Mouse (Mus musculus): ENCODE results near the gene Tsnax. TPM values are rescaled to one million over a fixed set of nuclear protein-coding genes. Genes with fewer than 3 reads are reported as not detected.

Gene Tsnax
- polyA plus RNA-seq, 1 experiment from 2014 or later: 104 TPM

- no peak overlapping the region for H3K4me2 ChIP-seq (replicated peaks)
- no peaks in the 10 kb centered on the region; the same call in 1 of the 2 replicates for H3K9me3 ChIP-seq
Observed at GRCm38 (mm10) chr8:124995776-124996175, 17.0 kb upstream of the Tsnax start.

GRCm38 (mm10) chr8:125024085-125024484, 11.3 kb downstream of the Tsnax start:
- no peak for ATAC-seq
- H3K9ac ChIP-seq: no peak overlapping the region
- no peaks in the 10 kb centered on the region for H3K4me1 ChIP-seq (replicated peaks)
- peaks cover 32% of the 10 kb centered on the region for H3K36me3 ChIP-seq
- H3K4me3 ChIP-seq (replicated peaks): no peak overlapping the region
- H3K27ac ChIP-seq: no peak overlapping the region
- H3K9me3 ChIP-seq: no peaks in the 10 kb centered on the region
- H3K27me3 ChIP-seq (replicated peaks): no peaks in the 10 kb centered on the region
- no peak overlapping the region for H3K4me2 ChIP-seq (replicated peaks)
- WGBS: 80% methylated on average over 8 of the region's 8 CpGs

More at GRCm38 (mm10) chr8:124995776-124996175, 17.0 kb upstream of the Tsnax start:
- Histone ChIP-seq H3K9ac (no peak overlapping the region), H3K36me3 (no peaks in the 10 kb centered on the region), H3K27me3 (replicated peaks) (no peaks in the 10 kb centered on the region), H3K4me1 (replicated peaks) (0 out of 2 replicates have a peak, but pooled peaks cover 5% of the 10 kb centered on the region), H3K4me3 (replicated peaks) (no peak overlapping the region), H3K27ac (no peak overlapping the region)
- WGBS: 56% methylated on average over 2 of the region's 2 CpGs
- ATAC-seq: no peak

- no peak overlapping the region for H3K9ac ChIP-seq
- ATAC-seq: no peak
- WGBS: 69% methylated on average over 3 of the region's 3 CpGs
- H3K36me3 ChIP-seq: peaks cover 41% of the 10 kb centered on the region
- no peak overlapping the region for H3K4me2 ChIP-seq (replicated peaks)
- no peaks in the 10 kb centered on the region for H3K9me3 ChIP-seq
- H3K27me3 ChIP-seq (replicated peaks): no peaks in the 10 kb centered on the region
- no peak overlapping the region for H3K4me3 ChIP-seq (replicated peaks)
- no peaks in the 10 kb centered on the region for H3K4me1 ChIP-seq (replicated peaks)
- H3K27ac ChIP-seq: no peak overlapping the region
Observed at GRCm38 (mm10) chr8:125027211-125027610, 14.4 kb downstream of the Tsnax start.

GRCm38 (mm10) chr8:125028841-125029240, 16.0 kb downstream of the Tsnax start:
- 90% methylated on average over 5 of the region's 5 CpGs for WGBS
- H3K9ac ChIP-seq: no peak overlapping the region
- no peak for ATAC-seq
- no peak overlapping the region for H3K4me3 ChIP-seq (replicated peaks)
- peaks cover 41% of the 10 kb centered on the region for H3K36me3 ChIP-seq
- H3K4me2 ChIP-seq (replicated peaks): no peak overlapping the region
- no peaks in the 10 kb centered on the region for H3K4me1 ChIP-seq (replicated peaks)
- no peak overlapping the region for H3K27ac ChIP-seq
- H3K9me3 ChIP-seq: no peaks in the 10 kb centered on the region
- H3K27me3 ChIP-seq (replicated peaks): no peaks in the 10 kb centered on the region

GRCm38 (mm10) chr8:125031276-125031675, 18.5 kb downstream of the Tsnax start:
- H3K9me3 ChIP-seq: no peaks in the 10 kb centered on the region
- 59% methylated on average over 5 of the region's 5 CpGs for WGBS
- H3K4me3 ChIP-seq (replicated peaks): no peak overlapping the region
- H3K9ac ChIP-seq: no peak overlapping the region
- peaks cover 26% of the 10 kb centered on the region for H3K36me3 ChIP-seq
- H3K27ac ChIP-seq: no peak overlapping the region
- H3K4me2 ChIP-seq (replicated peaks): no peak overlapping the region
- no peaks in the 10 kb centered on the region for H3K4me1 ChIP-seq (replicated peaks)
- no peaks in the 10 kb centered on the region for H3K27me3 ChIP-seq (replicated peaks)
- ATAC-seq: peak; percentile 77

GRCm38 (mm10) chr8:125034669-125035068, 21.9 kb downstream of the Tsnax start:
- Histone ChIP-seq H3K27ac (no peak overlapping the region), H3K36me3 (peaks cover 11% of the 10 kb centered on the region), H3K4me3 (replicated peaks) (no peak overlapping the region)

GRCm38 (mm10) chr8:125037081-125037480, 24.3 kb downstream of the Tsnax start:
- ATAC-seq: no peak
- Histone ChIP-seq H3K27me3 (replicated peaks) (no peaks in the 10 kb centered on the region), H3K4me3 (replicated peaks) (no peak overlapping the region), H3K9me3 (no peaks in the 10 kb centered on the region), H3K27ac (no peak overlapping the region), H3K36me3 (peaks cover 2% of the 10 kb centered on the region; the same call in 1 of the 2 replicates), H3K4me2 (replicated peaks) (no peak overlapping the region), H3K4me1 (replicated peaks) (no peaks in the 10 kb centered on the region), H3K9ac (no peak overlapping the region)
- 59% methylated on average over 7 of the region's 7 CpGs for WGBS

More at GRCm38 (mm10) chr8:125034669-125035068, 21.9 kb downstream of the Tsnax start:
- Histone ChIP-seq H3K4me2 (replicated peaks) (no peak overlapping the region), H3K9ac (no peak overlapping the region), H3K27me3 (replicated peaks) (no peaks in the 10 kb centered on the region), H3K4me1 (replicated peaks) (no peaks in the 10 kb centered on the region), H3K9me3 (no peaks in the 10 kb centered on the region)
- 39% methylated on average over 8 of the region's 8 CpGs for WGBS
- ATAC-seq: no peak

GRCm38 (mm10) chr8:125038731-125039130, 25.9 kb downstream of the Tsnax start:
- no peaks in the 10 kb centered on the region for H3K36me3 ChIP-seq
- no peak overlapping the region for H3K4me2 ChIP-seq (replicated peaks)
- 78% methylated on average over 15 of the region's 15 CpGs for WGBS
- H3K9me3 ChIP-seq: no peaks in the 10 kb centered on the region
- H3K9ac ChIP-seq: no peak overlapping the region
- ATAC-seq: no peak
- H3K27me3 ChIP-seq (replicated peaks): no peaks in the 10 kb centered on the region
- no peak overlapping the region for H3K27ac ChIP-seq
- H3K4me3 ChIP-seq (replicated peaks): no peak overlapping the region
- H3K4me1 ChIP-seq (replicated peaks): no peaks in the 10 kb centered on the region

GRCm38 (mm10) chr8:125040587-125041375, 28.0 kb downstream of the Tsnax start:
- Histone ChIP-seq H3K4me3 (replicated peaks) (no peak overlapping the region), H3K27ac (no peak overlapping the region), H3K36me3 (no peaks in the 10 kb centered on the region), H3K4me2 (replicated peaks) (no peak overlapping the region), H3K9ac (no peak overlapping the region), H3K4me1 (replicated peaks) (no peaks in the 10 kb centered on the region), H3K9me3 (no peaks in the 10 kb centered on the region), H3K27me3 (replicated peaks) (no peaks in the 10 kb centered on the region)
- 61% methylated on average over 15 of the region's 15 CpGs for WGBS
- no peak for ATAC-seq

- no peak overlapping the region for H3K9ac ChIP-seq
- 53% methylated on average over 2 of the region's 2 CpGs for WGBS
Observed at GRCm38 (mm10) chr8:125041496-125041895, 28.7 kb downstream of the Tsnax start.

GRCm38 (mm10) chr8:125043394-125043793, 30.6 kb downstream of the Tsnax start:
- Histone ChIP-seq H3K9ac (no peak overlapping the region), H3K9me3 (no peaks in the 10 kb centered on the region), H3K27ac (no peak overlapping the region), H3K36me3 (no peaks in the 10 kb centered on the region), H3K27me3 (replicated peaks) (no peaks in the 10 kb centered on the region), H3K4me3 (replicated peaks) (no peak overlapping the region), H3K4me2 (replicated peaks) (no peak overlapping the region), H3K4me1 (replicated peaks) (no peaks in the 10 kb centered on the region)
- 71% methylated on average over 7 of the region's 7 CpGs for WGBS
- ATAC-seq: no peak

More at GRCm38 (mm10) chr8:125041496-125041895, 28.7 kb downstream of the Tsnax start:
- Histone ChIP-seq H3K4me3 (replicated peaks) (no peak overlapping the region), H3K36me3 (no peaks in the 10 kb centered on the region), H3K4me2 (replicated peaks) (no peak overlapping the region), H3K9me3 (no peaks in the 10 kb centered on the region), H3K27me3 (replicated peaks) (no peaks in the 10 kb centered on the region), H3K27ac (no peak overlapping the region), H3K4me1 (replicated peaks) (no peaks in the 10 kb centered on the region)
- ATAC-seq: no peak

- no peak overlapping the region for H3K4me2 ChIP-seq (replicated peaks)
- H3K27ac ChIP-seq: no peak overlapping the region
- H3K27me3 ChIP-seq (replicated peaks): no peaks in the 10 kb centered on the region
- ATAC-seq: no peak
- no peaks in the 10 kb centered on the region for H3K36me3 ChIP-seq
- no peaks in the 10 kb centered on the region for H3K9me3 ChIP-seq
- no peaks in the 10 kb centered on the region for H3K4me1 ChIP-seq (replicated peaks)
- no peak overlapping the region for H3K4me3 ChIP-seq (replicated peaks)
- WGBS: 28% methylated on average over 9 of the region's 9 CpGs
- H3K9ac ChIP-seq: no peak overlapping the region
Observed at GRCm38 (mm10) chr8:125043935-125044334, 31.1 kb downstream of the Tsnax start.

GRCm38 (mm10) chr8:125045760-125046159, 33.0 kb downstream of the Tsnax start:
- no peak overlapping the region for H3K27ac ChIP-seq
- ATAC-seq: no peak
- H3K36me3 ChIP-seq: no peaks in the 10 kb centered on the region
- no peaks in the 10 kb centered on the region for H3K4me1 ChIP-seq (replicated peaks)
- H3K4me3 ChIP-seq (replicated peaks): no peak overlapping the region
- H3K9ac ChIP-seq: no peak overlapping the region
- WGBS: 86% methylated on average over 1 of the region's 1 CpGs
- H3K27me3 ChIP-seq (replicated peaks): no peaks in the 10 kb centered on the region
- no peak overlapping the region for H3K4me2 ChIP-seq (replicated peaks)
- H3K9me3 ChIP-seq: no peaks in the 10 kb centered on the region

Data from intestine, embryonic 15.5 days (tissue).